Mouse (Mus musculus): ENCODE results near the gene Pxylp1. TPM values are rescaled to one million over a fixed set of nuclear protein-coding genes. Genes with fewer than 3 reads are reported as not detected.

Gene Pxylp1
- polyA plus RNA-seq, 1 experiment from 2014 or later = 22.8 TPM

GRCm38 (mm10) chr9:96909503-96909902, 17.0 kb upstream of the Pxylp1 start:
- H3K36me3 ChIP-seq = no peaks in the 10 kb centered on the region
- H3K9me3 ChIP-seq = no peaks in the 10 kb centered on the region
- H3K4me1 ChIP-seq = no peaks in the 10 kb centered on the region
- H3K27me3 ChIP-seq (ENCODE audit: insufficient read depth, poor library complexity, severe bottlenecking) = no peaks in the 10 kb centered on the region
- WGBS = 74% methylated on average over 1 of the region's 1 CpGs
- H3K27ac ChIP-seq = no peak overlapping the region
- H3K4me3 ChIP-seq = no peak overlapping the region
- no peak for DNase-seq (ENCODE audit: low spot score)

GRCm38 (mm10) chr9:96908737-96909136, 16.3 kb upstream of the Pxylp1 start:
- Histone ChIP-seq H3K4me1 (no peaks in the 10 kb centered on the region), H3K27ac (no peak overlapping the region), H3K4me3 (no peak overlapping the region), H3K27me3 (ENCODE audit: insufficient read depth, poor library complexity, severe bottlenecking) (no peaks in the 10 kb centered on the region), H3K36me3 (no peaks in the 10 kb centered on the region), H3K9me3 (no peaks in the 10 kb centered on the region)
- DNase-seq (ENCODE audit: low spot score) = no peak
- WGBS = 56% methylated on average over 2 of the region's 2 CpGs

- Histone ChIP-seq H3K27me3 (ENCODE audit: insufficient read depth, poor library complexity, severe bottlenecking) (no peaks in the 10 kb centered on the region), H3K9me3 (no peaks in the 10 kb centered on the region), H3K4me1 (no peaks in the 10 kb centered on the region), H3K36me3 (no peaks in the 10 kb centered on the region), H3K4me3 (no peak overlapping the region), H3K27ac (no peak overlapping the region)
- WGBS = 90% methylated on average over 7 of the region's 7 CpGs
- DNase-seq (ENCODE audit: low spot score) = no peak
These were observed 12.2 kb upstream of the Pxylp1 start for GRCm38 (mm10) chr9:96904360-96905355.

GRCm38 (mm10) chr9:96899717-96900116, 7.2 kb upstream of the Pxylp1 start:
- Histone ChIP-seq H3K27ac (no peak overlapping the region), H3K9me3 (no peaks in the 10 kb centered on the region), H3K4me3 (no peak overlapping the region), H3K27me3 (ENCODE audit: insufficient read depth, poor library complexity, severe bottlenecking) (no peaks in the 10 kb centered on the region), H3K4me1 (no peaks in the 10 kb centered on the region), H3K36me3 (no peaks in the 10 kb centered on the region)
- 82% methylated on average over 5 of the region's 5 CpGs for WGBS
- no peak for DNase-seq (ENCODE audit: low spot score)

GRCm38 (mm10) chr9:96899004-96899403, 6.5 kb upstream of the Pxylp1 start:
- no peak overlapping the region for H3K27ac ChIP-seq
- H3K36me3 ChIP-seq = no peaks in the 10 kb centered on the region
- no peaks in the 10 kb centered on the region for H3K4me1 ChIP-seq
- H3K27me3 ChIP-seq (ENCODE audit: insufficient read depth, poor library complexity, severe bottlenecking) = no peaks in the 10 kb centered on the region
- H3K9me3 ChIP-seq = no peaks in the 10 kb centered on the region
- H3K4me3 ChIP-seq = no peak overlapping the region
- no peak for DNase-seq (ENCODE audit: low spot score)

- 84% methylated on average over 1 of the region's 1 CpGs for WGBS
- Histone ChIP-seq H3K27me3 (ENCODE audit: insufficient read depth, poor library complexity, severe bottlenecking) (no peaks in the 10 kb centered on the region), H3K9me3 (no peaks in the 10 kb centered on the region), H3K4me3 (no peak overlapping the region), H3K27ac (no peak overlapping the region), H3K4me1 (no peaks in the 10 kb centered on the region), H3K36me3 (no peaks in the 10 kb centered on the region)
- DNase-seq (ENCODE audit: low spot score) = no peak
These were observed 4.2 kb upstream of the Pxylp1 start for GRCm38 (mm10) chr9:96896690-96897089.

- H3K27me3 ChIP-seq (ENCODE audit: insufficient read depth, poor library complexity, severe bottlenecking) = peaks cover 3% of the 10 kb centered on the region; the same call in 1 of the 2 replicates
- H3K4me1 ChIP-seq = peaks cover 11% of the 10 kb centered on the region
- no peaks in the 10 kb centered on the region for H3K36me3 ChIP-seq
- H3K4me3 ChIP-seq = no peak overlapping the region
- 86% methylated on average over 5 of the region's 5 CpGs for WGBS
- H3K27ac ChIP-seq = no peak overlapping the region
- no peak for DNase-seq (ENCODE audit: low spot score)
- H3K9me3 ChIP-seq = no peaks in the 10 kb centered on the region
These were observed 1.1 kb upstream of the Pxylp1 start for GRCm38 (mm10) chr9:96893582-96893981.

- Histone ChIP-seq H3K4me3 (no peak overlapping the region), H3K9me3 (no peaks in the 10 kb centered on the region), H3K4me1 (peaks cover 29% of the 10 kb centered on the region), H3K27ac (no peak overlapping the region), H3K36me3 (no peaks in the 10 kb centered on the region), H3K27me3 (ENCODE audit: insufficient read depth, poor library complexity, severe bottlenecking) (peaks cover 17% of the 10 kb centered on the region)
- WGBS = 69% methylated on average over 12 of the region's 12 CpGs
- no peak for DNase-seq (ENCODE audit: low spot score)
These were observed 833 bp downstream of the Pxylp1 start for GRCm38 (mm10) chr9:96891341-96892330.

GRCm38 (mm10) chr9:96890756-96891155, 1.7 kb downstream of the Pxylp1 start:
- 83% methylated on average over 6 of the region's 6 CpGs for whole genome bisulfite sequencing
- H3K9me3 ChIP-seq = no peaks in the 10 kb centered on the region
- no peaks in the 10 kb centered on the region for H3K36me3 ChIP-seq
- no peak overlapping the region for H3K27ac ChIP-seq
- H3K27me3 ChIP-seq (ENCODE audit: insufficient read depth, poor library complexity, severe bottlenecking) = peaks cover 17% of the 10 kb centered on the region
- no peak overlapping the region for H3K4me3 ChIP-seq
- DNase-seq (ENCODE audit: low spot score) = no peak
- H3K4me1 ChIP-seq = peaks cover 38% of the 10 kb centered on the region

GRCm38 (mm10) chr9:96890266-96890665, 2.2 kb downstream of the Pxylp1 start:
- H3K36me3 ChIP-seq = no peaks in the 10 kb centered on the region
- no peak for DNase-seq (ENCODE audit: low spot score)
- H3K27me3 ChIP-seq (ENCODE audit: insufficient read depth, poor library complexity, severe bottlenecking) = peaks cover 17% of the 10 kb centered on the region
- H3K4me1 ChIP-seq = peaks cover 43% of the 10 kb centered on the region
- WGBS = 77% methylated on average over 6 of the region's 6 CpGs
- peak overlapping the region; percentile 94 for H3K27ac ChIP-seq
- H3K4me3 ChIP-seq = no peak overlapping the region
- H3K9me3 ChIP-seq = no peaks in the 10 kb centered on the region

- WGBS = under 1% methylated on average over 66 of the region's 66 CpGs
- peak; percentile 89 for DNase-seq (ENCODE audit: low spot score)
- Histone ChIP-seq H3K4me3 (peak overlapping the region; percentile 79), H3K27ac (peak overlapping the region; percentile 94), H3K36me3 (no peaks in the 10 kb centered on the region), H3K4me1 (peaks cover 48% of the 10 kb centered on the region), H3K27me3 (ENCODE audit: insufficient read depth, poor library complexity, severe bottlenecking) (peaks cover 17% of the 10 kb centered on the region), H3K9me3 (no peaks in the 10 kb centered on the region)
These were observed 3.0 kb downstream of the Pxylp1 start for GRCm38 (mm10) chr9:96889345-96890021.

- Histone ChIP-seq H3K9me3 (no peaks in the 10 kb centered on the region), H3K27ac (peak overlapping the region; percentile 94), H3K4me1 (peaks cover 55% of the 10 kb centered on the region), H3K4me3 (peak overlapping the region; percentile 79), H3K36me3 (no peaks in the 10 kb centered on the region), H3K27me3 (ENCODE audit: insufficient read depth, poor library complexity, severe bottlenecking) (peaks cover 17% of the 10 kb centered on the region)
- DNase-seq (ENCODE audit: low spot score) = no peak
- WGBS = under 1% methylated on average over 37 of the region's 37 CpGs
These were observed 3.6 kb downstream of the Pxylp1 start for GRCm38 (mm10) chr9:96888742-96889344.
